Mouse (Mus musculus): ENCODE measurements at regions not wholly inside any gene's neighbourhood (a gene's known extent, or its start where the extent isn't known, plus 50 kb on each side); places are given as distances from the start of the nearest gene placed in this dataset.

DNA sequence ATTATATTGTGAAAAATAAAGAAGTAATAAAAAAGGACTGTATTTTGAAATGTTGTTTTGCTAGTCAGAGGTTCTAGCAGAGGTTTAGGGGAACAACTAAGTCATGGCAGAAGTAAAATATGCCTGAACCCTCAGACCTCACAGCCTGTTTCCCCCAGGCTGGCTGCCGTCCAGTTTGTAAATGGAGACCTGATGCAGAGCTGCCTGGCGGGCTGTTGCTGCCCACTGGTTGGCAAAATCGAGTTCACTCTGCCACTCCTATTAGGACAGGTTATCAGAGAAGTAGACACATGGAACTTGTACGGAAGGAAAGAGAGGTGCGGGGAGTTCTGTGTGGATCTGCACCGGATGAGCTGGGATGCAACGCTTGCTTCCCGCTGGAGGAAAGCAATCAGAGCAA, 168.5 kb downstream of the Brinp2 start:
- 56% methylated on average over 8 of the region's 8 CpGs for WGBS
- Histone ChIP-seq H3K27ac (no peak overlapping the region), H3K9ac (no peak overlapping the region), H3K9me3 (no peaks in the 10 kb centered on the region), H3K36me3 (no peaks in the 10 kb centered on the region), H3K27me3 (no peaks in the 10 kb centered on the region), H3K4me2 (no peak overlapping the region), H3K4me3 (no peak overlapping the region), H3K4me1 (no peaks in the 10 kb centered on the region)
- ATAC-seq (ENCODE audit: borderline replicate concordance, extremely low read depth, low FRiP score, low TSS enrichment) = no peak

DNA sequence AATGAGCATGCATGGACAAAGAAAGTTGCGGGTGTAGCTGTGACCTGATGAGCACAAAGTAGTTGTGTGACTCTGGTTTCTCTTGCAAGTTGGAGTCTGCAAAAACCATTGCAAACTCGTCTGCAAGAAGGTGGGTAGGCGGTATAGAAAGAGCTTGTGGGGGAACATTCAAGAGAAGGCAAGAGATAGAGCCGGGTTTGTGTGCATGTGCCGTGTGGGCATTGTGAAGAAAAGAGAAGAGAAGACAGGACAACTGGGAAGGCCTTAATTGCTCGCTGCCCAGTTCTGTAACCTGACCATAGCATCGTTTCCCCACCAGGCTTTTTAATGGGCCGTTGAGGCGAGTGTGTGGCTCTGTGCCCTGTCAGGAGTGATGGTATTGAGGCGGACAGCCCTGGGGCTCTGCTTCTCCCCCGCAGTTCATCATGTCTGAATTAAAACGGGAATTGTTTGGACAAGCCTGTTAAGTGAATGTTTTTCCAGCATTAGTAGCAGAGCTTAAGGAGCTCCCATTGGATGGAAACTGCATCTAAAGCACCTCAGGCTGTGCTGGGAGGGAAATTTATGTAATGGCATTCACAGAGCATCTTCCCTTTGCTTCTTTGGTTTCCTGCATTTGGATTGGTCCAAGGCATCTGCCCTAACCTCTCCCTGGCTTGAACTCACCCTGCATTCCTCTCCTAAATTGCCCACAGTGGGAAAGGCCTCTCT, 163.1 kb downstream of the Brinp2 start:
- Histone ChIP-seq H3K27me3 (no peaks in the 10 kb centered on the region), H3K36me3 (no peaks in the 10 kb centered on the region), H3K9ac (no peak overlapping the region), H3K4me1 (no peaks in the 10 kb centered on the region), H3K9me3 (no peaks in the 10 kb centered on the region), H3K4me3 (no peak overlapping the region), H3K27ac (no peak overlapping the region), H3K4me2 (no peak overlapping the region)
- ATAC-seq (ENCODE audit: borderline replicate concordance, extremely low read depth, low FRiP score, low TSS enrichment) = no peak
- 50% methylated on average over 12 of the region's 12 CpGs for WGBS

DNA sequence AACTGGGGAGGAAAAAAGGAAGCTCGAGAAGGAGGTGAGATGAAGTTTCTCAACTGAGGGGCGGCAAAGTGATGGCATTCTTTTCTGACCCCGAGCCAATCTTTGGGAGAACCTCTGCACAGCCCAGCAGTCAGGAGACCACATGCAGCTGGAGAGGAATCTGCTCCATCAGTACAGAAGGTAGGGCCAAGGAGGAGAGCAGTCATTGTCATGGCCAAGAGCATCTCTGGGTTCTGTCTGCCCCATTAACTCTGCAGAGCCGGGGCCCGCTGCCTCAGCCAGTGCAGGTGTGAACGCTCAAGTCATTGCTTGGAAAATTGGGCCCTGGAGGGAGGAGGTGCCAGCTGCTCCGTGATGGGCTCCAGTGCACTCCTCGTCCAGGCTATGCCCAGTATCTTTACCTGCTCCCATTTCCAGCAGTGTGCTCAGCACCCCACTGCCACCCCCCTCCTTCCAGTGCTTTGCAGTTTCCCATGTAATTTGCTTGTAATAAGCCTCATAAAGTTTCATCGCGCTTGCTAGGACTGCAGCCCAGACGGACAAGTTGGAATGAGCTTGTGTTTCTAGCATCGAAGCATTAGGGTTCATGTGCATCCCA, 162.1 kb downstream of the Brinp2 start:
- H3K27me3 ChIP-seq = no peaks in the 10 kb centered on the region
- no peak for ATAC-seq (ENCODE audit: borderline replicate concordance, extremely low read depth, low FRiP score, low TSS enrichment)
- no peak overlapping the region for H3K4me3 ChIP-seq
- H3K27ac ChIP-seq = no peak overlapping the region
- H3K4me1 ChIP-seq = no peaks in the 10 kb centered on the region
- WGBS = 70% methylated on average over 12 of the region's 12 CpGs
- H3K9me3 ChIP-seq = no peaks in the 10 kb centered on the region
- H3K36me3 ChIP-seq = no peaks in the 10 kb centered on the region
- H3K4me2 ChIP-seq = no peak overlapping the region
- no peak overlapping the region for H3K9ac ChIP-seq

Measured in lung, embryonic 15.5 days (tissue).